Mouse (Mus musculus) limb, embryonic 13.5 days (tissue): ENCODE results near the gene Dnlz. TPM values are rescaled to one million over a fixed set of nuclear protein-coding genes. Genes with fewer than 3 reads are reported as not detected.

Source experiments
- ATAC-seq: fragments of 200-750 bp; cut with Nextera tagmentation; 2 replicates; pipeline ENCODE4 v1.8.0; 2017; ENCODE audit warnings: low read depth, moderate number of reproducible peaks, moderate TSS enrichment; ENCODE audit not compliant: low FRiP score
- H3K27ac ChIP-seq: fragments of 300-500 bp; sonication (generic); 2 replicates; pipeline ENCODE4 v1.5.1; 2015; ENCODE audit warnings: inconsistent platforms, mild to moderate bottlenecking, moderate library complexity
- H3K27me3 ChIP-seq: fragments of 300-500 bp; sonication (generic); 2 replicates; pipeline ENCODE4 v1.6.1; 2015; ENCODE audit warnings: mild to moderate bottlenecking, inconsistent platforms
- H3K36me3 ChIP-seq: fragments of 300-500 bp; sonication (generic); 2 replicates; pipeline ENCODE4 v1.6.1; 2015; ENCODE audit warnings: inconsistent platforms, mild to moderate bottlenecking, moderate library complexity
- H3K4me1 ChIP-seq: fragments of 300-500 bp; sonication (generic); 2 replicates; pipeline ENCODE4 v1.6.1; 2015; ENCODE audit warnings: inconsistent platforms
- H3K4me2 ChIP-seq: fragments of 300-500 bp; sonication (generic); replicated peaks from 2 replicates; pipeline ENCODE4 v1.6.1; 2015; ENCODE audit warnings: inconsistent platforms, mild to moderate bottlenecking, moderate library complexity
- H3K4me3 ChIP-seq: fragments of 300-500 bp; sonication (generic); 2 replicates; pipeline ENCODE4 v1.5.1; 2015; ENCODE audit warnings: moderate library complexity, mild to moderate bottlenecking, inconsistent platforms
- H3K9ac ChIP-seq: fragments of 300-500 bp; sonication (generic); 2 replicates; pipeline ENCODE4 v1.6.1; 2015; ENCODE audit warnings: mild to moderate bottlenecking, inconsistent platforms
- H3K9me3 ChIP-seq: fragments of 300-500 bp; sonication (generic); 2 replicates; pipeline ENCODE4 v1.6.1; 2016; ENCODE audit warnings: inconsistent platforms
- WGBS: fragments of 180-500 bp; shearing (Covaris S2); methylation state at CpG from one replicate; pipeline ENCODE4 v1.1.7; 2015; 5-methylcytosine and 5-hydroxymethylcytosine counted together
- polyA plus RNA-seq: library from polyadenylated mRNA; unstranded; fragments of >200 nt; fragmentation: Nextera tagmentation; extraction: Ambion mirVana; gene quantifications from 2 replicates; pipeline ENCODE4 v1.2.1, GENCODE M21; 2015

Gene Dnlz
- polyA plus RNA-seq, 1 experiment from 2014 or later = 29.0 TPM

- Histone ChIP-seq H3K27ac (0 out of 2 replicates have a peak within 1 kb of the TSS, but pooled peaks have one; percentile 22), H3K9ac (peak within 1 kb of the TSS; percentile 85), H3K36me3 (peaks cover 67% of the 10 kb centered on the region), H3K9me3 (no peaks in the 10 kb centered on the region), H3K4me3 (peak within 1 kb of the TSS; percentile 85), H3K27me3 (no peaks in the 10 kb centered on the region), H3K4me1 (peaks cover 12% of the 10 kb centered on the region), H3K4me2 (peak within 1 kb of the TSS; percentile 86)
- under 1% methylated on average over 38 of the region's 38 CpGs for WGBS
- peak; percentile 95 for ATAC-seq
Observed at GRCm38 (mm10) chr2:26380131-26380771, 28.3 kb upstream of the Dnlz start, which contains the start of gene Snapc4. Gene Snapc4 (minus strand): TSS chr2:26380653.

- no peaks in the 10 kb centered on the region for H3K27me3 ChIP-seq
- peaks cover 99% of the 10 kb centered on the region for H3K36me3 ChIP-seq
- no peak for ATAC-seq
- H3K27ac ChIP-seq = no peak overlapping the region
- no peak overlapping the region for H3K4me3 ChIP-seq
- no peak overlapping the region for H3K4me2 ChIP-seq
- H3K9ac ChIP-seq = no peak overlapping the region
- H3K4me1 ChIP-seq = no peaks in the 10 kb centered on the region
- H3K9me3 ChIP-seq = no peaks in the 10 kb centered on the region
- 93% methylated on average over 8 of the region's 8 CpGs for WGBS
Observed at GRCm38 (mm10) chr2:26372396-26372795, 20.5 kb upstream of the Dnlz start.

GRCm38 (mm10) chr2:26368572-26368971 is 16.7 kb upstream of the Dnlz start:
- H3K27ac ChIP-seq = no peak overlapping the region
- H3K4me2 ChIP-seq = no peak overlapping the region
- H3K9ac ChIP-seq = peak overlapping the region; percentile 5; the same call in 1 of the 2 replicates
- H3K27me3 ChIP-seq = no peaks in the 10 kb centered on the region
- H3K4me3 ChIP-seq = no peak overlapping the region
- 84% methylated on average over 1 of the region's 1 CpGs for WGBS
- no peak for ATAC-seq
- H3K4me1 ChIP-seq = no peaks in the 10 kb centered on the region
- peaks cover 99% of the 10 kb centered on the region for H3K36me3 ChIP-seq
- no peaks in the 10 kb centered on the region for H3K9me3 ChIP-seq

GRCm38 (mm10) chr2:26367911-26368310 is 16.0 kb upstream of the Dnlz start:
- no peak overlapping the region for H3K4me3 ChIP-seq
- no peaks in the 10 kb centered on the region for H3K27me3 ChIP-seq
- no peaks in the 10 kb centered on the region for H3K9me3 ChIP-seq
- 91% methylated on average over 6 of the region's 6 CpGs for WGBS
- no peak overlapping the region for H3K27ac ChIP-seq
- peaks cover 99% of the 10 kb centered on the region for H3K36me3 ChIP-seq
- ATAC-seq = no peak
- H3K4me1 ChIP-seq = no peaks in the 10 kb centered on the region
- H3K9ac ChIP-seq = no peak overlapping the region
- H3K4me2 ChIP-seq = no peak overlapping the region

GRCm38 (mm10) chr2:26364738-26365465 is 13.0 kb upstream of the Dnlz start:
- Histone ChIP-seq H3K4me1 (no peaks in the 10 kb centered on the region), H3K4me2 (no peak overlapping the region), H3K36me3 (peaks cover 75% of the 10 kb centered on the region), H3K27ac (no peak overlapping the region), H3K9ac (peak overlapping the region; percentile 21; the same call in 1 of the 2 replicates), H3K4me3 (no peak overlapping the region), H3K27me3 (no peaks in the 10 kb centered on the region), H3K9me3 (no peaks in the 10 kb centered on the region)
- ATAC-seq = no peak
- WGBS = 86% methylated on average over 10 of the region's 10 CpGs

GRCm38 (mm10) chr2:26363481-26363880 is 11.6 kb upstream of the Dnlz start:
- Histone ChIP-seq H3K36me3 (peaks cover 61% of the 10 kb centered on the region), H3K4me3 (no peak overlapping the region), H3K9ac (no peak overlapping the region), H3K27ac (no peak overlapping the region), H3K4me1 (no peaks in the 10 kb centered on the region), H3K27me3 (no peaks in the 10 kb centered on the region), H3K4me2 (no peak overlapping the region), H3K9me3 (no peaks in the 10 kb centered on the region)
- WGBS = 87% methylated on average over 5 of the region's 5 CpGs
- ATAC-seq = no peak

- H3K4me3 ChIP-seq = no peak overlapping the region
- H3K36me3 ChIP-seq = peaks cover 56% of the 10 kb centered on the region
- H3K4me1 ChIP-seq = no peaks in the 10 kb centered on the region
- no peak overlapping the region for H3K27ac ChIP-seq
- H3K4me2 ChIP-seq = no peak overlapping the region
- H3K9me3 ChIP-seq = no peaks in the 10 kb centered on the region
- H3K27me3 ChIP-seq = no peaks in the 10 kb centered on the region
- WGBS = 88% methylated on average over 5 of the region's 5 CpGs
- ATAC-seq = no peak
- no peak overlapping the region for H3K9ac ChIP-seq
Observed at GRCm38 (mm10) chr2:26362991-26363390, 11.1 kb upstream of the Dnlz start.

GRCm38 (mm10) chr2:26360772-26361171 is 8.9 kb upstream of the Dnlz start, which contains the start of gene Card9:
Gene Card9 (minus strand): TSS chr2:26360918.
- peaks cover 34% of the 10 kb centered on the region for H3K36me3 ChIP-seq
- ATAC-seq = no peak
- H3K4me1 ChIP-seq = no peaks in the 10 kb centered on the region
- 45% methylated on average over 3 of the region's 3 CpGs for WGBS
- no peaks in the 10 kb centered on the region for H3K27me3 ChIP-seq
- H3K4me3 ChIP-seq = no peak within 1 kb of the TSS
- H3K4me2 ChIP-seq = no peak within 1 kb of the TSS
- no peaks in the 10 kb centered on the region for H3K9me3 ChIP-seq
- H3K9ac ChIP-seq = no peak within 1 kb of the TSS
- no peak within 1 kb of the TSS for H3K27ac ChIP-seq

GRCm38 (mm10) chr2:26359983-26360382 is 8.1 kb upstream of the Dnlz start:
- Histone ChIP-seq H3K27ac (no peak overlapping the region), H3K9me3 (no peaks in the 10 kb centered on the region), H3K27me3 (no peaks in the 10 kb centered on the region), H3K4me3 (no peak overlapping the region), H3K9ac (no peak overlapping the region), H3K4me2 (no peak overlapping the region), H3K36me3 (peaks cover 26% of the 10 kb centered on the region), H3K4me1 (no peaks in the 10 kb centered on the region)
- 88% methylated on average over 6 of the region's 6 CpGs for WGBS
- ATAC-seq = 0 out of 2 replicates have a peak, but pooled peaks have one; percentile 2

GRCm38 (mm10) chr2:26358667-26359320 is 6.9 kb upstream of the Dnlz start:
- Histone ChIP-seq H3K27ac (no peak overlapping the region), H3K4me1 (no peaks in the 10 kb centered on the region), H3K4me3 (no peak overlapping the region), H3K9me3 (no peaks in the 10 kb centered on the region), H3K4me2 (no peak overlapping the region), H3K36me3 (peaks cover 14% of the 10 kb centered on the region), H3K9ac (no peak overlapping the region), H3K27me3 (no peaks in the 10 kb centered on the region)
- 90% methylated on average over 13 of the region's 13 CpGs for WGBS
- ATAC-seq = no peak

- WGBS = 53% methylated on average over 15 of the region's 15 CpGs
- peaks cover 6% of the 10 kb centered on the region for H3K4me1 ChIP-seq
- H3K4me3 ChIP-seq = no peak overlapping the region
- peaks cover 1% of the 10 kb centered on the region; the same call in 1 of the 2 replicates for H3K36me3 ChIP-seq
- no peaks in the 10 kb centered on the region for H3K27me3 ChIP-seq
- ATAC-seq = no peak
- no peak overlapping the region for H3K27ac ChIP-seq
- H3K9ac ChIP-seq = no peak overlapping the region
- no peak overlapping the region for H3K4me2 ChIP-seq
- H3K9me3 ChIP-seq = no peaks in the 10 kb centered on the region
Observed at GRCm38 (mm10) chr2:26357484-26357883, 5.6 kb upstream of the Dnlz start.

- H3K9ac ChIP-seq = no peak overlapping the region
- no peak overlapping the region for H3K4me2 ChIP-seq
- H3K27me3 ChIP-seq = no peaks in the 10 kb centered on the region
- 77% methylated on average over 7 of the region's 7 CpGs for WGBS
- no peaks in the 10 kb centered on the region for H3K9me3 ChIP-seq
- peaks cover 7% of the 10 kb centered on the region for H3K4me1 ChIP-seq
- no peak overlapping the region for H3K4me3 ChIP-seq
- H3K27ac ChIP-seq = no peak overlapping the region
- ATAC-seq = no peak
- no peaks in the 10 kb centered on the region for H3K36me3 ChIP-seq
Observed at GRCm38 (mm10) chr2:26356678-26357077, 4.8 kb upstream of the Dnlz start.
